Mouse (Mus musculus) liver, adult 2 months (tissue): Measurements from ENCODE around the gene BC107364.

Experiments
- CTCF ChIP-seq: fragments of 200-500 bp; IDR thresholded peaks from 2 replicates; pipeline ENCODE4 v1.5.1; 2011; ENCODE audit warnings: low read depth, low read length, control low read depth
- POLR2A ChIP-seq: fragments of 200-500 bp; IDR thresholded peaks from 2 replicates; pipeline ENCODE4 v1.6.1; 2011; ENCODE audit warnings: low read length, control low read depth; ENCODE audit not compliant: insufficient read depth; ENCODE audit errors: extremely low read depth

DNA sequence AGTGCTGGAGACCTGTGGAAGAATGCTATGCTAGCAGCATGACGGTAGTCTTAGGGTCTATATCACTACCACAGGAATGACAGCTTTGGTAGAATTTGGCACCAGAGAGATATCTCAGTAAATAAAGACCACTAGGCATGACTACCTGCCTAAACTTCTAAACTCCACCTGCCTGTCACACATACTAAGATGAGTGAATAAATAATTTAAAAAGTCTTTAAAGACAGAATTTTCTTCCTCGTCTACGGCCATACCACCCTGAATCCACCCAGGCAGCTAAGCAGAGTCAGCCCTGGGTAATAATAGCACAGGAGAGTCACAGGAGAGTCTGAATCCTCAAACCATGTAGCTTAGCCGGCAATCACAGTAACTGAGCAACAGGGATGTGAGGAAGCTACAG lies 32.8 kb upstream of the BC107364 start:
- no peak for TF ChIP-seq CTCF
- TF ChIP-seq POLR2A = no peak
